Mouse (Mus musculus): Measurements from ENCODE around the gene Pnmal1.

DNA sequence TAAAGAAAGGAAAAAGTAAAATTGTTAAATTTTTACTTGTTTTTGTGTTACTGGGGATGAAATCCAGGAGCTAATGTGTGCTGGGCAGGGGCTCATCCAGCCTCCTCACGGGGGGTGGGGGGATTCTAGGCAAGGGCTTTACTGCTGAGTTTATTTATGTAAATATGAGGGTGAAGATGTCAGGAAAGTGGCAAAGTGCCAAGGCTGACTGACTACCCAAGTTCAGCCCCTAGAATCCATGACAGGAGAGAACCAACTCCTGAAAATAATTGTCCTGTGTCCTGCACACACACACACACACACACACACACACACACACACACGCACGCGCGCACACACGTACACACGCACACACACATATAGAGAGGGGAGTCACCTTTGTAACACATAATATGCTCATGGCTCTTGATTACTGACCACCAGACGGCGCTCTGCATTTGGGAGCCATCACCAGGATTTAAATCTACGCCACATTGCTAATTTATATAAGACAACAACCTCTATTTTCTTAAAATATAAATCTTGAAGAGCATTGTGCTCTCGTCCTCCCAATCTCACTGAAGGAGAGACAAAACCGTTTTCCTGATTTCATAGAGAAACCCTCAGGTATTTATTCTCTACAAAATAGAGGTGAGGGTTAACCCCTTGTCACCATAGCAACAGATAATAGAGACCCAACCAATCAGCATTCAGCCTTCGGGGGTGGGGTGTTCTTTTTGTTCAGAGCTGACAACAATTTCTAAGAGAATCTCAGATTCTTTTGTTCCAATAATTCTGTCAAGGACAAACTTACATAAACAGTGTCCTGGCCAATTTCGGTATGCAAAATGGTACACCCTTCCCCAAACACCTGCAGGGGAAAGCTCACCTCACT, 26.5 kb upstream of the Pnmal1 start:
- TF ChIP-seq CTCF (IDR thresholded peaks at IDR 0.05; ENCODE audit: extremely low read depth, insufficient read length, insufficient replicate concordance, low read depth, low read length), result peak; percentile 23; the same call in 1 of the 2 replicates
- no peak for TF ChIP-seq POLR2A (IDR thresholded peaks at IDR 0.05; ENCODE audit: low read depth, low read length)

All from small intestine, adult 2 months (tissue).